Mouse (Mus musculus) left cerebral cortex, postnatal 14 days (tissue): ENCODE measurements around the gene Dhodh. TPM values are rescaled to one million over a fixed set of nuclear protein-coding genes. Genes with fewer than 3 reads are reported as not detected.

ENCODE experiments used
- DNase-seq, 2 experiments: peaks; one replicate each; pipeline ENCODE4 v3.0.0; 2021 to 2022; ENCODE audit warnings: low spot score in 2 of 2, mixed read lengths in 1 of 2
- intact Hi-C: fragments of 180-260 bp; cut with DNase I; formaldehyde crosslinking; loops from one replicate; pipeline ENCODE4 v1.15.1; 2025
- total RNA-seq, 2 experiments: library from RNA; stranded (reverse); gene quantifications; 2 replicates each; pipeline ENCODE4 v1.2.3; 2021

Dhodh gene
- total RNA-seq, 2 experiments from 2014 or later, result 20.4 to 20.8 TPM

- no peak for DNase-seq
- intact Hi-C loops, result no loop called here
Observed at GRCm38 (mm10) chr8:109591367-109591766, 17.1 kb downstream of the Dhodh start.

GRCm38 (mm10) chr8:109590901-109591300 is 17.6 kb downstream of the Dhodh start:
- DNase-seq, result no peak
- intact Hi-C loops, result no loop called here

- intact Hi-C loops, result no loop called here
- DNase-seq, result no peak
Observed at GRCm38 (mm10) chr8:109586972-109587504, 21.4 kb downstream of the Dhodh start.

GRCm38 (mm10) chr8:109585652-109586051 is 22.8 kb downstream of the Dhodh start:
- intact Hi-C loops, result no loop called here
- no peak for DNase-seq

GRCm38 (mm10) chr8:109584830-109585229 is 23.6 kb downstream of the Dhodh start:
- no peak for DNase-seq
- intact Hi-C loops, result no loop called here

- intact Hi-C loops, result no loop called here
- no peak for DNase-seq
Observed at GRCm38 (mm10) chr8:109584293-109584692, 24.2 kb downstream of the Dhodh start.

GRCm38 (mm10) chr8:109578900-109579301 is 29.6 kb downstream of the Dhodh start, which contains the start of gene Hp:
TSS of gene Hp (minus strand) at chr8:109579172.
- intact Hi-C loops, result no loop called here
- no peak for DNase-seq

GRCm38 (mm10) chr8:109576311-109576710 is 32.2 kb downstream of the Dhodh start:
- DNase-seq, result no peak
- intact Hi-C loops, result no loop called here

GRCm38 (mm10) chr8:109571139-109571538 is 37.3 kb downstream of the Dhodh start:
- intact Hi-C loops, result no loop called here

GRCm38 (mm10) chr8:109565498-109566333 is 42.8 kb downstream of the Dhodh start, which contains the start of the genes Dhx38 and Txnl4b:
TSS of gene Dhx38 (minus strand) at chr8:109565861.
TSS of gene Txnl4b (plus strand) at chr8:109565892.
- intact Hi-C loops, result loop anchor here (1.0 kb wide), 1 partner anchor 43 kb away; the partner anchor contains the start of gene Dhodh
- peak; percentile 99 to 100 for DNase-seq

More at GRCm38 (mm10) chr8:109571139-109571538, 37.3 kb downstream of the Dhodh start:
- DNase-seq, result no peak

GRCm38 (mm10) chr8:109564766-109565165 is 43.7 kb downstream of the Dhodh start:
- no peak for DNase-seq
- intact Hi-C loops, result loop anchor here (1.0 kb wide), 1 partner anchor 44 kb away; the partner anchor contains the start of gene Dhodh

GRCm38 (mm10) chr8:109563881-109564280 is 44.6 kb downstream of the Dhodh start:
- intact Hi-C loops, result no loop called here
- no peak for DNase-seq

- DNase-seq, result no peak
- intact Hi-C loops, result no loop called here
Observed at GRCm38 (mm10) chr8:109551663-109552062, 56.8 kb downstream of the Dhodh start.

GRCm38 (mm10) chr8:109544049-109544448 is 64.4 kb downstream of the Dhodh start:
- DNase-seq, result no peak

GRCm38 (mm10) chr8:109542748-109543519 is 65.5 kb downstream of the Dhodh start:
- intact Hi-C loops, result no loop called here
- DNase-seq, result no peak

More at GRCm38 (mm10) chr8:109544049-109544448, 64.4 kb downstream of the Dhodh start:
- intact Hi-C loops, result no loop called here

- intact Hi-C loops, result no loop called here
- DNase-seq, result no peak
Observed at GRCm38 (mm10) chr8:109542165-109542564, 66.3 kb downstream of the Dhodh start.
